Mouse (Mus musculus) adrenal gland, postnatal 10 days (tissue): ENCODE measurements around the gene Pate2. TPM values are rescaled to one million over a fixed set of nuclear protein-coding genes. Genes with fewer than 3 reads are reported as not detected.

Experiments
- DNase-seq: peaks from one replicate; pipeline ENCODE4 v3.0.0; 2021; ENCODE audit warnings: mixed read lengths
- long read RNA-seq, 2 experiments: library from polyadenylated mRNA; stranded (forward); transcript quantifications; one replicate each; pipeline ENCODE4 v2.0.0; 2021
- total RNA-seq, 2 experiments: library from RNA; stranded (reverse); gene quantifications; 2 replicates each; pipeline ENCODE4 v1.2.3; 2021

Pate2 gene
- under 1 TPM in 1 of 2 experiments, not detected in 1; 0.79 TPM for total RNA-seq
- long read RNA-seq, experiment 1: 0 reads
- long read RNA-seq, experiment 2, partial matches to known transcripts: 0 of 1 reads
- long read RNA-seq, experiment 2, other reads (novel, unspliced or antisense): 1 of 1 reads

- DNase-seq: peak; percentile 93
Measured at GRCm38 (mm10) chr9:35569571-35570534, at the start of gene Pate2, which contains the start of gene Hyls1. Gene Pate2, plus strand, starts transcription at chr9:35570284. Gene Hyls1, minus strand, starts transcription at chr9:35570398.

GRCm38 (mm10) chr9:35520631-35521348, 49.3 kb upstream of the Pate2 start:
- no peak for DNase-seq

- DNase-seq: no peak
Measured at GRCm38 (mm10) chr9:35522241-35522640, 47.8 kb upstream of the Pate2 start.

DNA sequence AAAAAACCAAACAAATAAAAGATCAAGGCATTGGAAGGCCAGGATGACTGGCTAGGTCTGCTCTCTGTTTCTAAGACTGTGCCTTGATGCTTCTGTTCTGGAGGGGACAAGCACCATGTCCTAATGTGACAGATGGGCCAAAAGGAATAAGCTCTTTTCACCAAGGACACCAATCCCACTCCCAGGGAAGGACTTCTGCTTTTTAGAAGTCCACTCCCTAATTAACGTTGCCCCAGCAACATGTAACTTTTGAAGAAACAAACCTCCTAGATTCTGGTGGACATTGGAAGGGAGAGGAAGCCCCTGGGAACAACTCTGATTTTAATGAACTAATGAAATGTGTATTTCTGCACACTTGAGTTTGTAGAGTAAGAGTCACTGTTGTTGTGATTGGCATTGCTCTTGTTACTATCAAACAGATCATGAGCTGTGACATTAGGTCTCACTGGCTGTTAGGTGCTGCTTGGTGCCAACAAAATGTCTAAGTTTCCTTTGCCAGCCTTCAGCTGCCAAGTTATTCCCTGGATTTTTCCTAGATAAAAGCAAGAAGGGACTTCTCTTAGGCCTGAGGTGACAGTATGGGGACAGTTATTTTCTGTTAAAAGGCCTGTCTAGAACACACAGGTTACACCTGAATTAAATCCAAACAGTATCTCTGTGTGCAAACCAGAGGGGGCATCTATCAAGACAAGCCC, 47.1 kb upstream of the Pate2 start:
- peak; percentile 24 for DNase-seq

GRCm38 (mm10) chr9:35523541-35523940, 46.5 kb upstream of the Pate2 start:
- peak; percentile 42 for DNase-seq

DNA sequence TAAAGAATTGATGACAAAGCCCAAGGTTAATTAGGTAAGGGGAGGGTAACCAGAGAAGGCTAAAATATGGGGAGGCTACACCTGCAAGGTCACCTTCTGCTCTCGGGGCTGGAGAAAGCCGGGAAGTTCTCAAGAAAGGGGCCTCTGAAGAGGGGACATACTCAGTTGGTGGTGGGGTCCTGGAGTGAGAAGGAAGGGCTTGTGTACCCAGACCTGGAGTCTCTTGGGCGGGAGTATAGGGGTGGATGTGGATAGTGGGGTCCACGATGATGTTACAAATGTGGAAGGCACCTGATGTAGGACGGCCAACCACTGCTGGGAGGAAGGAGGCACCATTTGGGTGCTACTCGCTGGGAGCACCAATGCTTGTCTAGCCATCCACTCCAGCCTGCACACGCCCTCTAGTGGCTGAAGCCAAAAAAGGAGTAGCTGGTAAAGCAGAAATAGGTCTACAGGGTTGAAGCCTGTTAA, 46.1 kb upstream of the Pate2 start:
- DNase-seq: peak; percentile 80

- no peak for DNase-seq
Measured at GRCm38 (mm10) chr9:35529141-35529540, 40.9 kb upstream of the Pate2 start.

DNA sequence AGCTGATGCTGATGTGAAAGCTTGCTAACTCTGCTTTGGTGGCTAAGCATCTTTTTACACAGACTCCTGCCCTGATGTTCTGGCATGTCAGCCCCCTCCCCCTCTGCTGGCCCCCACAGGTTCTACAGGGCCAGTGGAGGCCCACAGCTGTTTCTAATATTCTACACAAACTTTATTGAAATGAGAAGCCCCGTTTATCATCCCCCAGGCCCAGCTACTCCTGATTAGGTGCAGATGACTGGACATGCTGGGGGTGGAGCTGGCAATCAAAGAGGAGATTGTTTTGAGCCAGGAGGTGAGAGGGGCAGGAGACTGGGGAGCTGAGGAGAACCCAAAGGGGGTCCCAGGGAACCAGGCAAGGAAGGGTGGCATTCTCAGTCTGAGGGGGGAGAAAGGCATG, 40.3 kb upstream of the Pate2 start:
- no peak for DNase-seq

DNA sequence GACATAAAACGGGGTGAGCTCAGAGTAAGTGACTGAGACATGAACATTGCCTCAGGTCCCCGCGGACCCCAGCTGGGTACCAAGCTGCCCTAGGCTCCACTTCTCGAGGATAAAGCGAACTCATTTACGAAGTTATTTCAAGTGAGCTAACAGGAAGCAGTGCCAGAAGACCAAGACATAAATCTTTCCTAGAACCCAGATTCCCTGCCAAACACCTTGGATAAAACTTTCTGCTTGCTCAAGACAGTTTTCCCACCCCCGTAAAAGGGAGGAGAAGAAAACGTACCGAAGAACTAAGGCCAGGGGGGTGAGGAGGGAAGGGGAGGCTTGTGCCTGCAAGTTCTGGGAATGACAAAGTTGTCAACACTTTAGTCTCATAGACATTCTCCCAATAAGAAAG, 36.8 kb upstream of the Pate2 start:
- no peak for DNase-seq

GRCm38 (mm10) chr9:35535110-35535509, 35.0 kb upstream of the Pate2 start:
- peak; percentile 49 for DNase-seq

DNA sequence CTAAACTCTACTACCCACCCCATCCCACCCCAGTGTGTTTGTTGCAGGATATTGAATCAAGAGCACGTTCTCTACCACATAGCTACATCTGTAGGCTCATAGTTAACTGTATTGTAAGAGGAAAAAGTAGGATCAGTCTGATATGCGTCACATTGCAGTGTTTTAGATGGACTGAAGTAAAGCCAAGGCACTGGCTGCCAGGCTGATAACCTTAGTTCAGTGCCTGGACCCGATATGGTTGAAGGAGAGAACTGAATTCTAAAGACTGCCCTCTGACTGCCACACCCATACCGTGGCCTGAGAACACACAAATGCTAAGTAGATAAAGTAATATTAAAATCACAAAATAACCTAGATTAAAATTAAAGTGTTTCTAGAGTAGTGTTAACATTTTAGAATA, 34.2 kb upstream of the Pate2 start:
- DNase-seq: no peak

GRCm38 (mm10) chr9:35539001-35539750, 30.9 kb upstream of the Pate2 start:
- no peak for DNase-seq

DNA sequence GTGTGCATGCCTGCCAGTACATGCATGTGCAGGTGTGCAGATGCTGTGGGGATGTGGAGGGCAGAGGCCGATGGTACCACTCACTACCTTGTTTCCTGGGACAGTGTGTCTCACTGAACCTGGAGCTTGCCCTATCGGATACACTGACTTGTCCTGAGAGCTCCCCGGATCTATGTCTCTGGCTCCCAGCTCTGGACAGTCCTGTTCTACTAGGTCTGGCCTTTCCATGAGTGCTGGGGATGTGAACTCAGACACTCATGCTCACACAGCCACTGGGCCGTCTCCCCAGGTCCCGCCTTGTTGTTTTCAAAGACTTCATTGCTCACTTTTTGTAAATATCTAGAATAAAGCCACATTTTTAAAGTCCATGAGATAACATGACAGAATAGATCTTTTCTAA, 29.1 kb upstream of the Pate2 start:
- no peak for DNase-seq

- DNase-seq: peak; percentile 90
Measured at GRCm38 (mm10) chr9:35541488-35541887, 28.6 kb upstream of the Pate2 start.

- DNase-seq: no peak
Measured at GRCm38 (mm10) chr9:35541941-35542340, 28.1 kb upstream of the Pate2 start.

DNA sequence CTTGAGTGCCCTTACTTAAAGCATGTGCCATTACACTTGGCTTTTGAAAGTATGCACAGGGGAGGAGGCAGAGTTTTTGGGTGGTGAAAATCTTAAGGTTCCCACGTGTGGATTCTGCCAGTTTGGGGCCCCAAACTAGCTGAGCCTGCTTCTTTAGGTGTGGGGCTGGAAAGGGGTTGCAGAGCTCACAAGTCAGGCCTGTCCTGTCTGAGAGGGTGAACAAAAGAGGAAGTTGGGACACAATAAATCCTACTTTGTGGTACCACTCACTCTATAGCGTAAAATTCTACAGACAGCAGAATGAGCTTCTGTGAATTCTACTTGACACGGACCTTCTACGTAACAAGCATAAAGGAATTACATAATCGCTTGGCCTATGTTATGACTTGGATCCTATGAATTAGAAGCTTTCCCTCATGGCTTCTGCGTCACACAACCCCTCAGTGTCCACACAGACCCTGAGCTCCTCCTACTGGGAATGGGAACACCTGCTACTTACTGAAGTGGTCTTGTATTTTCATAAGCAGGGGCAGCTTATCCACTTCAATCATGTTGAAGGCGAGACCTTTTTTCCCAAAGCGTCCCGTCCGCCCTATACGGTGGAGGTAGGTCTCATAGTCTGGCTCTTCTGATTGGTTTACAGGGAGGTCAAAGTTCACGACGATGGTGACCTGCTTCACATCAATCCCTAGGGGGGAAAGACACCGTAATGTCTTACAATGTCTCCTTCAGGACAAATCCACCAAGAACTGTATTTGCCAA, 26.8 kb upstream of the Pate2 start:
- DNase-seq: no peak

DNA sequence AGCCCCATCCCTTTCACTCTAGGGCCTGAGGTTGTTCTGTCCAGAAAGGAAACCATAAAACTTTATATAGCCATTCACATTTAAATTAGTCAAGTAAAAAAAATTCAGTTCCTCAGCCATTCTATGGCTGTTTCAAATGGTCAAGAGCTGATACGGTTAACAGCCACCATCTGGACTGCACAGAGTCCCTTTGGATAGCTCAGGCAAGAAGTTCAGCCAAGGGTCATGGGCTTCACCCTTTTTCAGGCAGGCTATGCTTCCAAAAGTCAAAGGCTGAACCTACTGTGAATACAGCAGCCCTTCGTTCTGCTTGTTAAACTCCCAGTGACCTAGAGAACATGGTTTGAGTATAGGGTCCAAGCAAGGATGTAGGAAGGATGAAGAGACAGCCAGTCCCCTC, 25.4 kb upstream of the Pate2 start:
- peak; percentile 18 for DNase-seq

DNA sequence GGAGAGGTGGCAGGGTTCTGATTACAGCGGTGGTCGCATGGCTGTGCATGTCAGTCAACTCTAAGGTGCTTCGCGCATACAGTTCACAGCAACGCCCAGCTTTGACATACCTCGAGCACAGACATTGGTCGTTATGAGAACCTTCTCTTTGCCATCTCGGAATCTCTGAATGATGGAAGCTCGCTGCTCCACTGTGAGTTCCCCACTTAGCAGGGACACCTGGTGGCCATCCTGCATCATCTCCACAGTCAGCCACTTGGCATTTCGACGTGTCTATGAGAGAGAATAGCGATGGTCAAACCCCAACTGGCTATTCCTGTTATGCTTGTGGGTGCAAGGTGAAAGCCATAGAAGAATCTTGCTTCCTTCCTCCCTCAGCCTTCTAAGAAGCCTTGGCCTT, 24.4 kb upstream of the Pate2 start:
- DNase-seq: no peak

DNA sequence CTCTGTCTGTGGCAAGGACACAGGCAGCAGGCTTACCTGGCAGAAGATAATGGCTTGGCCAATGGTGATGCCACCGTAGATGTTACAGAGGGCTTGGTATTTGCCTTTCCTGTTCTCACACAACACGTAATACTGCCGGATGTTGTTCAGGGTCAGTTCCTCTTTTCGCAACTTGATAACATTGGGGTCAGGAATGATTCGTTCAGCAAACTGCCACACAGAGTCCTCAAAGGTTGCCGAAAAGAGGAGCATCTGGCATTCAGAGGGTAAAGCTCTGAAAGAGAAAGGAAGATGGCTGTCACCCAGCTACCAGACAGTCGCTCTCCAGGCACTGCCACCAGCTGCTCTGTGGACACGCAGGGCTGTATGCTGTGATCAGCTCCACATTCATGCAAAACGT, 23.3 kb upstream of the Pate2 start:
- no peak for DNase-seq

- no peak for DNase-seq
Measured at GRCm38 (mm10) chr9:35548455-35548854, 21.6 kb upstream of the Pate2 start.
